Mouse (Mus musculus) CH12.LX (cell line): ENCODE data around the gene Gng8. TPM values are rescaled to one million over a fixed set of nuclear protein-coding genes. Genes with fewer than 3 reads are reported as not detected.

Experiments used
- DNase-seq: peaks from one replicate; pipeline ENCODE4 v3.0.0-alpha.2; 2013; ENCODE audit errors: extremely low read depth
- H3K27ac ChIP-seq: 2 replicates; pipeline ENCODE4 v1.5.1; 2012; ENCODE audit warnings: low read depth, mild to moderate bottlenecking, control low read depth, moderate library complexity; ENCODE audit not compliant: insufficient read depth
- H3K27me3 ChIP-seq: replicated peaks from 2 replicates; pipeline ENCODE3; 2012; ENCODE audit warnings: inconsistent platforms
- H3K36me3 ChIP-seq, 2 experiments: replicated peaks in 1 of 2; 2 replicates each; pipeline versions ENCODE3 to v1.6.1; 2012; ENCODE audit warnings: inconsistent platforms in 1 of 2, low read length in 1 of 2, mild to moderate bottlenecking in 1 of 2, mixed read lengths in 1 of 2, moderate library complexity in 1 of 2; ENCODE audit not compliant: control insufficient read depth in 1 of 2, insufficient read depth in 1 of 2
- H3K4me1 ChIP-seq, 2 experiments: 2 replicates each; pipeline ENCODE4 v1.6.1; 2012; ENCODE audit warnings: inconsistent platforms in 1 of 2, moderate library complexity in 1 of 2; ENCODE audit not compliant: insufficient read depth in 2 of 2, control insufficient read depth in 1 of 2
- H3K4me2 ChIP-seq: 2 replicates; pipeline ENCODE4 v1.6.1; 2012; ENCODE audit warnings: low read depth, mild to moderate bottlenecking, control low read depth; ENCODE audit not compliant: poor library complexity, insufficient read depth, severe bottlenecking
- H3K4me3 ChIP-seq, 3 experiments: fragments of 150-350 bp in 1 of 3; sonication (generic) in 1 of 3; replicated peaks in 1 of 3; 2 replicates each; pipeline versions ENCODE3 to v1.5.1; 2011 to 2012; ENCODE audit warnings: low read depth in 2 of 3, low read length in 2 of 3, mild to moderate bottlenecking in 2 of 3, moderate library complexity in 2 of 3, control low read depth in 1 of 3, improper control_type of control experiment in 1 of 3, inconsistent platforms in 1 of 3, mixed read lengths in 1 of 3; ENCODE audit not compliant: poor library complexity in 1 of 3
- H3K79me2 ChIP-seq: replicated peaks from 2 replicates; pipeline ENCODE4 v1.6.1; 2012; ENCODE audit warnings: mild to moderate bottlenecking, moderate library complexity; ENCODE audit not compliant: control insufficient read depth, poor library complexity, insufficient read depth, severe bottlenecking; ENCODE audit errors: extremely low read depth
- H3K9ac ChIP-seq: 2 replicates; pipeline ENCODE4 v1.6.1; 2012; ENCODE audit warnings: low read depth, mild to moderate bottlenecking, control low read depth, moderate library complexity; ENCODE audit not compliant: insufficient read depth
- H3K9me3 ChIP-seq: replicated peaks from 2 replicates; pipeline ENCODE3; 2012; ENCODE audit warnings: low read length, inconsistent platforms, mixed read lengths
- BHLHE40 ChIP-seq: IDR thresholded peaks from 2 replicates; pipeline ENCODE4 v1.6.1; 2011; ENCODE audit warnings: mild to moderate bottlenecking, low read depth, low read length, improper control_type of control experiment
- CHD2 ChIP-seq: IDR thresholded peaks from 2 replicates; pipeline ENCODE4 v1.6.1; 2011; ENCODE audit warnings: low read length, improper control_type of control experiment
- CTCF ChIP-seq, 2 experiments: IDR thresholded peaks in 1 of 2; conservative IDR thresholded peaks in 1 of 2; 2 replicates each; pipeline ENCODE4 v1.5.1; 2011 to 2012; ENCODE audit warnings: low read depth in 2 of 2, low read length in 2 of 2, improper control_type of control experiment in 1 of 2, inconsistent platforms in 1 of 2, mild to moderate bottlenecking in 1 of 2, moderate library complexity in 1 of 2
- ELF1 ChIP-seq: IDR thresholded peaks from 2 replicates; pipeline ENCODE4 v1.6.1; 2014; ENCODE audit warnings: low read depth, mild to moderate bottlenecking, inconsistent platforms, low read length, improper control_type of control experiment
- HCFC1 ChIP-seq: IDR thresholded peaks from 2 replicates; pipeline ENCODE4 v1.6.1; 2012; ENCODE audit warnings: low read depth, mild to moderate bottlenecking, inconsistent platforms, low read length, improper control_type of control experiment
- IRF4 ChIP-seq: IDR thresholded peaks from 2 replicates; pipeline ENCODE4 v1.6.1; 2014; ENCODE audit warnings: low read depth, mild to moderate bottlenecking, inconsistent platforms, low read length, improper control_type of control experiment
- JUN ChIP-seq: IDR thresholded peaks from 2 replicates; pipeline ENCODE4 v1.6.1; 2011; ENCODE audit warnings: low read depth, mild to moderate bottlenecking, low read length, improper control_type of control experiment, moderate library complexity; ENCODE audit not compliant: insufficient read depth
- JUND ChIP-seq: conservative IDR thresholded peaks from 2 replicates; pipeline ENCODE4 v1.6.1; 2011; ENCODE audit warnings: low read depth, low read length, improper control_type of control experiment
- KAT2A ChIP-seq: IDR thresholded peaks from 2 replicates; pipeline ENCODE4 v1.6.1; 2012; ENCODE audit warnings: low read length, improper control_type of control experiment, inconsistent platforms; ENCODE audit not compliant: insufficient replicate concordance
- MAFK ChIP-seq: IDR thresholded peaks from 2 replicates; pipeline ENCODE4 v1.6.1; 2011; ENCODE audit warnings: low read length, improper control_type of control experiment; ENCODE audit not compliant: insufficient replicate concordance
- MAZ ChIP-seq: IDR thresholded peaks from 2 replicates; pipeline ENCODE4 v1.6.1; 2012; ENCODE audit warnings: low read depth, mild to moderate bottlenecking, inconsistent platforms, low read length, improper control_type of control experiment, moderate library complexity
- MEF2A ChIP-seq: IDR thresholded peaks from 2 replicates; pipeline ENCODE4 v1.6.1; 2014; ENCODE audit warnings: low read depth, mild to moderate bottlenecking, inconsistent platforms, low read length, improper control_type of control experiment, borderline replicate concordance
- NELFE ChIP-seq: IDR thresholded peaks from 2 replicates; pipeline ENCODE4 v1.6.1; 2011; ENCODE audit warnings: low read depth, low read length, improper control_type of control experiment
- NRF1 ChIP-seq: IDR thresholded peaks from 2 replicates; pipeline ENCODE4 v1.6.1; 2014; ENCODE audit warnings: low read depth, mild to moderate bottlenecking, inconsistent platforms, low read length, improper control_type of control experiment, moderate library complexity
- POLR2AphosphoS2 ChIP-seq: IDR thresholded peaks from 2 replicates; pipeline ENCODE4 v1.6.1; 2011; ENCODE audit warnings: low read depth, low read length, improper control_type of control experiment
- RCOR1 ChIP-seq: conservative IDR thresholded peaks from 2 replicates; pipeline ENCODE4 v1.6.1; 2012; ENCODE audit warnings: low read depth, mild to moderate bottlenecking, inconsistent platforms, low read length, improper control_type of control experiment
- SIN3A ChIP-seq: IDR thresholded peaks from 2 replicates; pipeline ENCODE4 v1.6.1; 2012; ENCODE audit warnings: low read length, improper control_type of control experiment, inconsistent platforms
- SMC3 ChIP-seq: IDR thresholded peaks from 2 replicates; pipeline ENCODE4 v1.6.1; 2011; ENCODE audit warnings: low read depth, low read length, improper control_type of control experiment
- TBP ChIP-seq: conservative IDR thresholded peaks from 2 replicates; pipeline ENCODE4 v1.6.1; 2011; ENCODE audit warnings: low read depth, low read length, improper control_type of control experiment
- TCF12 ChIP-seq: IDR thresholded peaks from 2 replicates; pipeline ENCODE4 v1.6.1; 2014; ENCODE audit warnings: low read depth, mild to moderate bottlenecking, inconsistent platforms, low read length, improper control_type of control experiment
- ZC3H11A ChIP-seq: IDR thresholded peaks from 2 replicates; pipeline ENCODE4 v1.6.1; 2012; ENCODE audit warnings: low read depth, mild to moderate bottlenecking, inconsistent platforms, low read length, improper control_type of control experiment
- ZKSCAN1 ChIP-seq: IDR thresholded peaks from 2 replicates; pipeline ENCODE4 v1.6.1; 2012; ENCODE audit warnings: low read depth, inconsistent platforms, low read length, improper control_type of control experiment, borderline replicate concordance
- ZNF384 ChIP-seq: IDR thresholded peaks from 2 replicates; pipeline ENCODE4 v1.6.1; 2012; ENCODE audit warnings: low read depth, low read length, improper control_type of control experiment, inconsistent platforms
- dilution Hi-C: fragments of 300-500 bp; cut with MboI; formaldehyde crosslinking; loops from 2 replicates; pipeline ENCODE4 v1.14.3; 2020; ENCODE audit warnings: low sequenced_read_pairs; ENCODE audit not compliant: extremely low pct_unique_long_range_greater_than_20kb, extremely low pct_ligation_motif_present
- in situ Hi-C: fragments of 300-500 bp; cut with MboI; formaldehyde crosslinking; loops from 3 replicates; pipeline ENCODE4 v1.14.3; 2019; ENCODE audit warnings: low sequenced_read_pairs, low pct_ligation_motif_present, low pct_unique_long_range_greater_than_20kb, mixed read lengths
- polyA plus RNA-seq: library from polyadenylated mRNA; unstranded; fragments of >175 nt; gene quantifications from 2 replicates; pipeline ENCODE4 v1.2.1, GENCODE M21; 2012; ENCODE audit warnings: low read depth; ENCODE audit not compliant: insufficient read length
- total RNA-seq, 2 experiments: library from RNA; depleted of rRNA; stranded (reverse); fragments of 300-350 nt in 1 of 2; fragments of >200 nt in 1 of 2; gene quantifications; 2 replicates each; pipeline ENCODE4 v1.2.3; 2012 to 2014

The Gng8 gene
- total and polyA plus RNA-seq, 3 experiments: 0.25 to 2.4 TPM; not detected in 1

DNA sequence AGATGAGACGGTGACA, 16.5 kb upstream of the Gng8 start, which contains the start of gene Dact3:
TSS of gene Dact3 (plus strand) at position 8 of the 16 bp plus-strand sequence.
- no peak for TF ChIP-seq RCOR1
- TF ChIP-seq MEF2A: no peak
- H3K4me2 ChIP-seq: peak within 1 kb of the TSS; percentile 83
- in situ Hi-C loops: no loop called here
- dilution Hi-C loops: no loop called here
- DNase-seq: no peak
- peak within 1 kb of the TSS; percentile 81 for H3K9ac ChIP-seq
- peak within 1 kb of the TSS; percentile 43; the same call in 1 of the 2 replicates for H3K27ac ChIP-seq
- peak within 1 kb of the TSS; percentile 55 to 72 (median 70) for H3K4me3 ChIP-seq
- peaks cover 12 to 42% of the 10 kb centered on the region in 2 experiments for H3K36me3 ChIP-seq
- H3K27me3 ChIP-seq: no peaks in the 10 kb centered on the region
- H3K79me2 ChIP-seq: no peaks in the 10 kb centered on the region
- H3K4me1 ChIP-seq: peaks cover 6 to 34% of the 10 kb centered on the region in 2 experiments
- no peaks in the 10 kb centered on the region for H3K9me3 ChIP-seq

DNA sequence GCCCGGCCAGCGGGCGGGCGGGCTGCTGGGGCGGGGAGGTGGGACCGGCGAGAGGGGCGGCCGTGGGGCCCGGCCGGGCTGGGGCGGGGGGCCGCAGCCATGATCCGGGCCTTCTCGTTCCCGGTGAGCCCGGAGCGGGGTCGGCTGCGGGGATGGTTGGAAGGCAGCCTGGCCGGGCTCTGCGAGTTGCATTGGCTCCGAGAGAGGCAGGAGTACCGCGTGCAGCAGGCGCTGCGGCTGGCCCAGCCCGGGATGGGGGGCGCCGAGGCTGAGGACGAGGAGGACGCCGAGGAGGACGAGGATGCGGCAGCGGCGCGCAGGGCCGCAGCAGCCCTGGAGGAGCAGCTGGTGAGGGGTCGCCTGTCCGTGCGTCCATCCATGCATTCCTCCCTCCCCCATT, 16.3 kb upstream of the Gng8 start:
- no peaks in the 10 kb centered on the region for H3K27me3 ChIP-seq

DNA sequence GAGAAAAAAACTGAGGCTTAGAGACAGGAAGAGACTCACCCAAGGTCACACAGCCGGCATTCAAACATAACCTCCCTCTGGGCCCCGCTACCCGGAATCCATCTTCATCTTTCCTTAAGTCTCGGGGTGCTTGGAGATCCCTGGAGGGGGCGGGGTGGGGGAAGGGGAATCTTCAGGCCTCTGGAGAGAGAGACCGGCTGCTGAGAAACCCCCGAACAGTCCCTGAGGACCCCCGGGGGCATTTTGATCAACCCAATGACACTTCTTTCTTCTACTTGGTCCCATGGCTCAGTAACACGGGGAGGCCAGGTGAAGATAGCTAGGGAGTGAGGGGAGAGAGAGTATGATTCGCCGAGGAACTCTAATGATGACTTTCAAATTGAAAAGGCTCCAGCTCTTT, 15.6 kb upstream of the Gng8 start:
- Histone ChIP-seq H3K9me3 (no peaks in the 10 kb centered on the region), H3K79me2 (no peaks in the 10 kb centered on the region), H3K27ac (no peak overlapping the region), H3K36me3 (peaks cover 8 to 39% of the 10 kb centered on the region in 2 experiments), H3K4me2 (peak overlapping the region; percentile 52), H3K4me3 (peak overlapping the region; percentile 55 to 72 (median 70)), H3K27me3 (no peaks in the 10 kb centered on the region), H3K4me1 (peaks cover 6 to 39% of the 10 kb centered on the region in 2 experiments)
- in situ Hi-C loops: no loop called here
- DNase-seq: no peak
- TF ChIP-seq MAFK (no peak), TCF12 (no peak), MEF2A (no peak), JUN (no peak), BHLHE40 (no peak), ZC3H11A (no peak), JUND (no peak), KAT2A (no peak), HCFC1 (no peak), ELF1 (no peak), IRF4 (no peak), CTCF (conservative IDR thresholded peaks at IDR 0.05 in 1 of 2, IDR thresholded peaks at IDR 0.05 in 1 of 2; ENCODE audit: low read depth in 2 of 2, low read length in 2 of 2) (no peak), SIN3A (no peak), TBP (no peak), NRF1 (no peak), ZNF384 (no peak), CHD2 (no peak), SMC3 (no peak), POLR2AphosphoS2 (no peak)
- TF ChIP-seq, all 38 proteins: peak for 0
- peak overlapping the region; percentile 20 for H3K9ac ChIP-seq
- dilution Hi-C loops: no loop called here

More for the DNA sequence above, 16.3 kb upstream of the Gng8 start:
- Histone ChIP-seq H3K27ac (no peak overlapping the region; the same call in 1 of the 2 replicates), H3K9me3 (no peaks in the 10 kb centered on the region), H3K4me2 (peak overlapping the region; percentile 52), H3K9ac (peak overlapping the region; percentile 20), H3K4me1 (peaks cover 6 to 36% of the 10 kb centered on the region in 2 experiments), H3K4me3 (peak overlapping the region; percentile 55 to 72 (median 70)), H3K36me3 (peaks cover 12 to 39% of the 10 kb centered on the region in 2 experiments), H3K79me2 (no peaks in the 10 kb centered on the region)
- TF ChIP-seq ZKSCAN1 (no peak), NELFE (peak; percentile 45; the same call in 1 of the 2 replicates), KAT2A (0 out of 2 replicates have a peak, but pooled peaks have one; percentile 6), MAZ (0 out of 2 replicates have a peak, but pooled peaks have one; percentile 10)
- no peak for DNase-seq
- in situ Hi-C loops (no loop called here), dilution Hi-C loops (no loop called here)
